In genomic region chr8:77688978-77689377, GRCm38 (mm10) we compare ENCODE assay signal across 23 mouse cellular contexts.
"Had no signal": no experiment of that assay in that cellular context is flagged by ENCODE, and none has a peak within 500 bp of the region (broad histone marks: within the 10 kb centered on the region; RNA-seq: fewer than 3 reads in every experiment).

No protein-coding gene starts in this region.

- H3K4me1 ChIP-seq: limb, embryonic 15.5 days; megakaryocyte, embryonic 14.5 days; midbrain, embryonic 10.5 days; midbrain, embryonic 15.5 days; neural tube, embryonic 12.5 days; neural tube, embryonic 15.5 days; stomach, embryonic 15.5 days had no signal

- H3K9ac ChIP-seq: limb, embryonic 12.5 days; limb, embryonic 15.5 days; liver, embryonic 14.5 days; liver, postnatal 0 days; lung, embryonic 15.5 days; midbrain, embryonic 15.5 days; neural tube, embryonic 12.5 days; neural tube, embryonic 15.5 days; stomach, embryonic 15.5 days had no signal

- H3K9me3 ChIP-seq: limb, embryonic 12.5 days; limb, embryonic 15.5 days; lung, embryonic 15.5 days; midbrain, embryonic 10.5 days; midbrain, embryonic 15.5 days; neural tube, embryonic 12.5 days; neural tube, embryonic 15.5 days; stomach, embryonic 15.5 days had no signal

- ATAC-seq: liver, postnatal 0 days; midbrain, embryonic 15.5 days had no signal

- H3K27me3 ChIP-seq: limb, embryonic 12.5 days; limb, embryonic 15.5 days; lung, embryonic 15.5 days; megakaryocyte, embryonic 14.5 days; midbrain, embryonic 15.5 days; neural tube, embryonic 12.5 days; neural tube, embryonic 15.5 days; stomach, embryonic 15.5 days had no signal

- H3K4me2 ChIP-seq: limb, embryonic 12.5 days; limb, embryonic 15.5 days; liver, embryonic 11.5 days; lung, embryonic 15.5 days; midbrain, embryonic 15.5 days; neural tube, embryonic 12.5 days; neural tube, embryonic 15.5 days; stomach, embryonic 15.5 days had no signal

- H3K36me3 ChIP-seq: limb, embryonic 15.5 days; midbrain, embryonic 15.5 days; neural tube, embryonic 12.5 days; neural tube, embryonic 15.5 days had no signal

- DNase-seq: kidney, adult 18-20 months; kidney, adult 9 months; kidney, postnatal 14 days; kidney, postnatal 4 days; left cerebral cortex, postnatal 4 days; liver, postnatal 0 days; lung, postnatal 14 days; right cerebral cortex, adult 18-20 months; right cerebral cortex, postnatal 14 days; right cerebral cortex, postnatal 4 days; spleen, adult 18-20 months; thymus, postnatal 25 days had no signal

- H3K4me3 ChIP-seq: limb, embryonic 12.5 days; limb, embryonic 15.5 days; lung, embryonic 15.5 days; megakaryocyte, embryonic 14.5 days; midbrain, embryonic 10.5 days; midbrain, embryonic 15.5 days; neural tube, embryonic 12.5 days; neural tube, embryonic 15.5 days; stomach, embryonic 15.5 days had no signal

- H3K27ac ChIP-seq: limb, embryonic 12.5 days; limb, embryonic 15.5 days; liver, embryonic 14.5 days; lung, embryonic 15.5 days; midbrain, embryonic 10.5 days; midbrain, embryonic 15.5 days; neural tube, embryonic 12.5 days; neural tube, embryonic 15.5 days; stomach, embryonic 15.5 days had no signal
